Mouse (Mus musculus) heart, embryonic 11.5 days (tissue): Measurements from ENCODE around the gene Ccna1. TPM values are rescaled to one million over a fixed set of nuclear protein-coding genes. Genes with fewer than 3 reads are reported as not detected.

ENCODE experiments used
- ATAC-seq: fragments of 200-750 bp; cut with Nextera tagmentation; replicated peaks from 2 replicates; pipeline ENCODE4 v1.8.0; 2017; ENCODE audit warnings: moderate library complexity; ENCODE audit not compliant: insufficient number of reproducible peaks, low FRiP score, low TSS enrichment
- H3K27ac ChIP-seq: fragments of 300-500 bp; sonication (generic); 2 replicates; pipeline ENCODE4 v1.5.1; 2014; ENCODE audit warnings: mild to moderate bottlenecking, low read depth, low read length
- H3K27me3 ChIP-seq: fragments of 300-500 bp; sonication (generic); 2 replicates; pipeline ENCODE4 v1.6.1; 2014; ENCODE audit warnings: mild to moderate bottlenecking, low read length, mixed read lengths; ENCODE audit not compliant: control insufficient read depth, insufficient read depth
- H3K36me3 ChIP-seq: fragments of 300-500 bp; sonication (generic); 2 replicates; pipeline ENCODE4 v1.6.1; 2014; ENCODE audit warnings: mild to moderate bottlenecking, low read length, moderate library complexity, mixed read lengths; ENCODE audit not compliant: control insufficient read depth, insufficient read depth
- H3K4me1 ChIP-seq: fragments of 300-500 bp; sonication (generic); 2 replicates; pipeline ENCODE4 v1.6.1; 2014; ENCODE audit warnings: low read length; ENCODE audit not compliant: control insufficient read depth, insufficient read depth
- H3K4me2 ChIP-seq: fragments of 300-500 bp; sonication (generic); 2 replicates; pipeline ENCODE4 v1.6.1; 2014; ENCODE audit warnings: mild to moderate bottlenecking, moderate library complexity
- H3K4me3 ChIP-seq: fragments of 300-500 bp; sonication (generic); 2 replicates; pipeline ENCODE4 v1.5.1; 2014; ENCODE audit warnings: low read depth, low read length
- H3K9ac ChIP-seq: fragments of 300-500 bp; sonication (generic); 2 replicates; pipeline ENCODE4 v1.6.1; 2014; ENCODE audit warnings: mild to moderate bottlenecking, low read depth, low read length, moderate library complexity
- H3K9me3 ChIP-seq: fragments of 300-500 bp; sonication (generic); replicated peaks from 2 replicates; pipeline ENCODE4 v1.6.1; 2016; ENCODE audit warnings: low read length; ENCODE audit not compliant: control insufficient read depth
- WGBS: fragments of 180-500 bp; shearing (Covaris S2); extraction: QIAGEN DNeasy Blood & Tissue Kit; methylation state at CpG from one replicate; pipeline ENCODE4 v1.1.7; 2014; ENCODE audit not compliant: insufficient replicate concordance; 5-methylcytosine and 5-hydroxymethylcytosine counted together
- polyA plus RNA-seq: library from polyadenylated mRNA; unstranded; fragments of >200 nt; fragmentation: Nextera tagmentation; extraction: Ambion mirVana; gene quantifications from 2 replicates; pipeline ENCODE4 v1.2.1, GENCODE M21; 2014

The Ccna1 gene
- polyA plus RNA-seq, 1 experiment from 2014 or later = 0.94 TPM

DNA sequence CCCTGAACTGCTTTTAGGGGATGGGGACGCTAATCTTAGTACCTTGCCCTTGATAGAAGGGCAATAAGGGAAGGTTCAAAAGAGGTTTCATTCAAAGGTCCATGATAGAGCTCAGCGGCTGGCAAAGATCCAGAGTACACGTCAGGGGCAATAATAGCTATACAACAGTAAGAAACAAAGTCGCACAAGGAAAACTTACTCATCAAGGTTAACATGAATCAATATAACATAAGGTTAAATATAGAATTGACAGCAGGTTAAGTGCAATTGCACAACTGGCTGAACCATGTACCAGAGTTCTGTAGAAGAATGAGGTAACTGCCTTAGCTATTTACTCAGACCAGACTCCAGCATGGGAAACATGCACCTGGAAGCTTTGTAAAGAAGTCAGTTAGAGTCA lies 34.0 kb upstream of the Ccna1 start:
- H3K4me1 ChIP-seq = no peaks in the 10 kb centered on the region
- no peak for ATAC-seq
- WGBS = 69% methylated on average over 4 of the region's 4 CpGs

DNA sequence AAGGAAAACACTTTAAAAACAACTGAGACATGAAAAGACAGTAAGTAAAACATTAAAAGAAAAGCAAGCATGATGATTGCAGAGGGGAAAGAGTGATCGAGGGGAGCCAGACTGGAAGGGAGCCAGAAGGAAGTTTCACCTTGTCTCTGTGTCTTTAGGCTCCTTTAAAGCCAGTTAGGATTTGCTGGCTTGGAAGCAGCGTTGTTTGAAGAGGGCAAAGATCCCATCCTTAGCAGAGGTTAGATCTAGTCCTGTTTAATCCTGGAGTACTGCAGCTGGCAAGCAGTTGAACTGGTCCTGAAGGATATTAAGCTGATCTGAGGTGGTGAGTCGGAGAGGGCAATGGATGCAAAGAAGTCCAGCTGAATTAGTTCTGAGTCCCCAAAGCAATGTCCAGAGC lies 33.5 kb upstream of the Ccna1 start:
- Histone ChIP-seq H3K4me2 (no peak overlapping the region), H3K4me1 (no peaks in the 10 kb centered on the region), H3K27me3 (no peaks in the 10 kb centered on the region), H3K36me3 (no peaks in the 10 kb centered on the region), H3K4me3 (no peak overlapping the region), H3K27ac (no peak overlapping the region), H3K9me3 (no peaks in the 10 kb centered on the region), H3K9ac (no peak overlapping the region)
- WGBS = 66% methylated on average over 3 of the region's 3 CpGs
- no peak for ATAC-seq

More for the DNA sequence above, 34.0 kb upstream of the Ccna1 start:
- Histone ChIP-seq H3K4me3 (no peak overlapping the region), H3K9ac (no peak overlapping the region), H3K27ac (no peak overlapping the region), H3K9me3 (no peaks in the 10 kb centered on the region), H3K27me3 (no peaks in the 10 kb centered on the region), H3K4me2 (no peak overlapping the region), H3K36me3 (no peaks in the 10 kb centered on the region)

DNA sequence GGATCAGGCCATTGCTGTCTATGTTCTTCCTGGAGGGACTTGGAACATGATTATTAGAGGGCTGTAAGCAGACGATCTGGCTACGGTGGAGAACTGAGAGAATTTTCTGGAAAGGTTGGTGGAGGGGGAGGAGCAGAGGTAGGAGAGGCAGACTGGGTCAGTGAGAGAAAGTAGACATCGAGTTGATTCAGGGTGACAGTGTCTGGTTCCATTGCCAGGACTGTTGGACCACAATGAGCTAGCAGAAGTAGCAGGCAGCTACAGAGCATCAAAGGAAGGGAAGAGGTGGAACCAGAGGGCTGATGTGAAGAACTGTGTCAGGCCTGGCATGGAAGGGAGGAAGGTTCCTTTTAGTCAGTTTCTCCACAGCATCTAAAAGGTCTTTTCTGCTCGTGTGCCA lies 33.1 kb upstream of the Ccna1 start:
- Histone ChIP-seq H3K9me3 (no peaks in the 10 kb centered on the region), H3K36me3 (no peaks in the 10 kb centered on the region), H3K27me3 (no peaks in the 10 kb centered on the region), H3K27ac (no peak overlapping the region), H3K4me2 (no peak overlapping the region), H3K9ac (no peak overlapping the region), H3K4me3 (no peak overlapping the region), H3K4me1 (no peaks in the 10 kb centered on the region)
- whole genome bisulfite sequencing = 62% methylated on average over 4 of the region's 4 CpGs
- ATAC-seq = no peak

DNA sequence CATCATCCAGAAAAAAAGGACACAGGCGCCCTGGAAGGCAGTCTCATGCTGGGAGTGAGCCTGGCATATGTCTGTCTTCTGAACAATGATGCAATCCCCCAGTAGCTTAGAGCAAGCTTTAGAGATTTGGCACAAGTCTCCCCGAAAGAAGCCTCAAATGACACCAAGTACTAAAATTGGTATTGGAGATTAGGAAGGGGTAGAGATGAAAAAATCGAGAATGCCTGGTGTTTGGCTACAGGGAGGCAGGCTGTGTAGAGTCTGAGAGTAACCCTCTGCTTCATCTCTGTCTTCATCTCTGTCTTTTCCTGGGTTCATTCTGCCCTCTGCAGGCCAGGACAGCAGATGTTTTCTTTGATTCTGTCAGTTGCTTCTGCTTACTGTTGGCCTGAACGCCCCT lies 32.1 kb upstream of the Ccna1 start:
- Histone ChIP-seq H3K4me2 (no peak overlapping the region), H3K27ac (no peak overlapping the region), H3K27me3 (no peaks in the 10 kb centered on the region), H3K4me1 (no peaks in the 10 kb centered on the region), H3K9ac (no peak overlapping the region), H3K36me3 (no peaks in the 10 kb centered on the region), H3K4me3 (no peak overlapping the region), H3K9me3 (no peaks in the 10 kb centered on the region)
- ATAC-seq = no peak
- 59% methylated on average over 4 of the region's 4 CpGs for WGBS

DNA sequence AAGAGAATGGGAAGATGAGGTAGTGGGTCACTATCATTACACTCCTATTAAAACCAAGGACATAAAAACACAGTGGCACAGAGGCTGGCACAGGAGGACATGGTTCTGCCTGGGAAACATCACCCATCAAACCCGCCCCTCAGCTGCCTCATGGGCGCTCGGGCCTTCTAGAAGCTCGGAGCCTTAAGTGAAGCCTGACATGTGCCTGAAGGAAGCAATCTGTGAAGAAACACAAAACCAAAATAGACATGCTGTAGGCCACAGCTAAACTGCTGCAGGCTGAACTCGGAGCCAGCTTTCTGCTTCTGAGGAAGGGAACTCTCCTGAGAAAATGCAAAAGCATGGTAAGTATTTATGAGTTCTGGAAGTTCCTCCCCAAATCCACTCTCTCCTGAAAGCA lies 31.6 kb upstream of the Ccna1 start:
- H3K9ac ChIP-seq = no peak overlapping the region
- ATAC-seq = no peak
- no peaks in the 10 kb centered on the region for H3K4me1 ChIP-seq
- H3K36me3 ChIP-seq = no peaks in the 10 kb centered on the region
- no peaks in the 10 kb centered on the region for H3K9me3 ChIP-seq
- WGBS = 85% methylated on average over 5 of the region's 5 CpGs
- no peak overlapping the region for H3K4me3 ChIP-seq
- no peak overlapping the region for H3K27ac ChIP-seq
- no peaks in the 10 kb centered on the region for H3K27me3 ChIP-seq
- no peak overlapping the region for H3K4me2 ChIP-seq

DNA sequence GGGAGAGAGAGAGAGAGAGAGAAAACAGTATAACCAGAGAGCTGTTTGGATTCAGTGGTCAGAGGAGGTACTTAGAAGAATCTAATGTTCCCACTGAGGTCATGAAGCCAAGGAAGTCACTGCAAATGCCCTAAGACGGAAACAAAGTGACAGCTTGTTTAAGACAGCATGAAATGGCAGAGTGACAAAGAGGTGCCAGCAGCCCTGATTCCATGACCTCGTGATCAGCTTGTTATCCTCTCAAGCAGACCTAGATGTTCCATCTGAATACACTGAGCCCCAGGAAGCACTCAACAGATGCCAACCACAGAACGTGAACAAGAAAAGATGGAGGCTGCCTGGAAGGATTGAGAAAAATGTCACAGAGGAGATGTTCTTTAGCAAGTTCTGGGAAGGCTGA lies 30.4 kb upstream of the Ccna1 start:
- Histone ChIP-seq H3K9me3 (no peaks in the 10 kb centered on the region), H3K4me3 (no peak overlapping the region), H3K4me1 (no peaks in the 10 kb centered on the region), H3K4me2 (no peak overlapping the region), H3K9ac (no peak overlapping the region), H3K27me3 (no peaks in the 10 kb centered on the region), H3K36me3 (no peaks in the 10 kb centered on the region), H3K27ac (no peak overlapping the region)
- 43% methylated on average over 3 of the region's 3 CpGs for WGBS
- no peak for ATAC-seq

DNA sequence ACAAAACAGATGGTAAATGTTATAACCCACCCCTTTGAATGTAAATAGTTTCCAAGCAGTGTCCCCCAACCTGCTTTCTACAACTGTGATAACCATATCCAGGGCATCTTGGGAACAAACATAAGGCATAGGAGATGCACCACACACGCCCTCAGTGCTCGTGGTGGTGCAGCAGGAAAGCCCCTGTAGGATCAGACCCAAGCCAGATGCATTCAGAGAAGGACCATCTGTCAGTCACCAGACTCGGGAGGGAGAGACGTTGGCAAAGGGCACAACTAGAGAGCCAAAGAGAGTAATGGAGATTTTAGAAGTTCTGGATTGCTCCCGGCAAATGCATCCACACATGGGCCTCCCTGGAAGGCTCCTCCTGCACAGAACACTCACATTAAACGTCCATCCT lies 29.5 kb upstream of the Ccna1 start:
- no peak overlapping the region for H3K9ac ChIP-seq
- no peaks in the 10 kb centered on the region for H3K27me3 ChIP-seq
- no peak overlapping the region for H3K4me2 ChIP-seq
- 62% methylated on average over 6 of the region's 6 CpGs for WGBS
- H3K9me3 ChIP-seq = no peaks in the 10 kb centered on the region
- no peak for ATAC-seq
- no peaks in the 10 kb centered on the region for H3K36me3 ChIP-seq
- H3K27ac ChIP-seq = no peak overlapping the region
- H3K4me1 ChIP-seq = no peaks in the 10 kb centered on the region
- no peak overlapping the region for H3K4me3 ChIP-seq

DNA sequence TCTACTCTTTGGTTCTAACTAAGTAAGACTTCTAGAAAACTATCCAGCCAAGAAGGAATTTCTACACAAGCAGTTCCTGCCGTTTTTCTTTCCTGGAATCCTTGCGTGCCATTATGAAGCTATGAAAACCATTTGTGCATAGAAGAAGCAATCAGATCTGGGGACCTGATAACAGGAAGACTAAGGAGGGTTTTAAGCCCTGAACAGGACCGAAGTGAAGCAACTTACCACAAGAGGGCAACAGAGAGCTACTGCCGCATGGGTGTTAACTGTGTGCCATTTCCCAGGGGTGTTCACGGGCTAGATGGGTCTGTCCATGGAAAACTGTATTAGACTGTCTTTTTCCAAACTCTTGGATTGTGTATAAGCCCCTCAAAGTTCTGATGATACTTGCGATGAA lies 24.8 kb upstream of the Ccna1 start:
- no peak overlapping the region for H3K9ac ChIP-seq
- no peak overlapping the region for H3K4me3 ChIP-seq
- no peaks in the 10 kb centered on the region for H3K9me3 ChIP-seq
- WGBS = 15% methylated on average over 6 of the region's 6 CpGs
- H3K4me2 ChIP-seq = no peak overlapping the region
- no peaks in the 10 kb centered on the region for H3K36me3 ChIP-seq
- H3K4me1 ChIP-seq = no peaks in the 10 kb centered on the region
- no peak for ATAC-seq
- H3K27ac ChIP-seq = no peak overlapping the region
- no peaks in the 10 kb centered on the region for H3K27me3 ChIP-seq

DNA sequence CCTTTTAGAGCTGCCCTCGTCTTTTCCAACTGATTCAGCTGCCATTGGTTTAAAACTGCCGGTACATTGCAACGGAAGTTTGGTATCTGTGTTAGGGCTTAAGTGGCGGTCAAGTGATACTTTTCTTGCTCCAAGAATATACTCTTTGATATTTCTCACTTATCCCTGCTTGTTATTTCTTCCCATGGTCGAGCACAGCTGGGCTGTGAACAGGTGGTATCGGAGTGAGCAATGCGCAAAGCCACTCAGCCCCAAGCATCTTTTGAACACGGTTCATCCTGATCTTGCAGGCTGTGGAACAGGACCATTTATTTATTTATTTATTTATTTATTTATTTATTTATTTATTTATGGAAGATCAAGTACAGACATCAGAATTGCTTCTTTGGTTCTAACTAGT lies 24.3 kb upstream of the Ccna1 start:
- Histone ChIP-seq H3K36me3 (no peaks in the 10 kb centered on the region), H3K27ac (no peak overlapping the region), H3K27me3 (no peaks in the 10 kb centered on the region), H3K4me3 (no peak overlapping the region), H3K4me2 (no peak overlapping the region), H3K4me1 (no peaks in the 10 kb centered on the region), H3K9ac (no peak overlapping the region), H3K9me3 (no peaks in the 10 kb centered on the region)
- ATAC-seq = no peak
- WGBS = 65% methylated on average over 8 of the region's 8 CpGs
